Mouse (Mus musculus): ENCODE measurements around the gene Trim3.

GRCm38 (mm10) chr7:105569512-105570496 lies 63.6 kb downstream of the Trim3 start:
- TF ChIP-seq EP300 (IDR thresholded peaks at IDR 0.05; ENCODE audit: low read depth) (no peak), CTCF (IDR thresholded peaks at IDR 0.05; ENCODE audit: low read depth) (no peak)

Measured in heart, postnatal 0 days (tissue).